Mouse (Mus musculus): Measurements from ENCODE around the gene Tcf25.
"Not testable (repeated sequence)": the region's sequence is repeated elsewhere in the genome, so short reads cannot be mapped to it uniquely, and the experiment has no call there.

Tcf25 gene

GRCm38 (mm10) chr8:123428939-123429721 lies 55.6 kb downstream of the Tcf25 start:
- DNase-seq (ENCODE audit: low read depth, low spot score) = no peak

GRCm38 (mm10) chr8:123429722-123430013 lies 56.1 kb downstream of the Tcf25 start:
- DNase-seq (ENCODE audit: low read depth, low spot score) = not testable (repeated sequence)

GRCm38 (mm10) chr8:123430936-123431335 lies 57.4 kb downstream of the Tcf25 start:
- not testable (repeated sequence) for DNase-seq (ENCODE audit: low read depth, low spot score)

GRCm38 (mm10) chr8:123431616-123432365 lies 58.2 kb downstream of the Tcf25 start:
- DNase-seq (ENCODE audit: low read depth, low spot score) = no peak

- no peak for DNase-seq (ENCODE audit: low read depth, low spot score)
Observed at GRCm38 (mm10) chr8:123432381-123432780, 58.8 kb downstream of the Tcf25 start.

- not testable (repeated sequence) for DNase-seq (ENCODE audit: low read depth, low spot score)
Observed at GRCm38 (mm10) chr8:123433241-123433974, 59.9 kb downstream of the Tcf25 start.

GRCm38 (mm10) chr8:123441788-123442187 lies 68.2 kb downstream of the Tcf25 start:
- no peak for DNase-seq (ENCODE audit: low read depth, low spot score)

GRCm38 (mm10) chr8:123442351-123442750 lies 68.8 kb downstream of the Tcf25 start:
- no peak for DNase-seq (ENCODE audit: low read depth, low spot score)

- DNase-seq (ENCODE audit: low read depth, low spot score) = peak; percentile 64
Observed at GRCm38 (mm10) chr8:123442871-123443575, 69.5 kb downstream of the Tcf25 start.

GRCm38 (mm10) chr8:123443576-123443921 lies 70.0 kb downstream of the Tcf25 start:
- no peak for DNase-seq (ENCODE audit: low read depth, low spot score)

GRCm38 (mm10) chr8:123444131-123444530 lies 70.6 kb downstream of the Tcf25 start:
- DNase-seq (ENCODE audit: low read depth, low spot score) = no peak

- DNase-seq (ENCODE audit: low read depth, low spot score) = no peak
Observed at GRCm38 (mm10) chr8:123445981-123446380, 72.4 kb downstream of the Tcf25 start.

- no peak for DNase-seq (ENCODE audit: low read depth, low spot score)
Observed at GRCm38 (mm10) chr8:123446799-123447198, 73.2 kb downstream of the Tcf25 start.

GRCm38 (mm10) chr8:123450783-123451182 lies 77.2 kb downstream of the Tcf25 start:
- no peak for DNase-seq (ENCODE audit: low read depth, low spot score)

- DNase-seq (ENCODE audit: low read depth, low spot score) = not testable (repeated sequence)
Observed at GRCm38 (mm10) chr8:123451747-123452146, 78.2 kb downstream of the Tcf25 start.

- DNase-seq (ENCODE audit: low read depth, low spot score) = no peak
Observed at GRCm38 (mm10) chr8:123452149-123452548, 78.6 kb downstream of the Tcf25 start.

- no peak for DNase-seq (ENCODE audit: low read depth, low spot score)
Observed at GRCm38 (mm10) chr8:123453291-123453690, 79.7 kb downstream of the Tcf25 start.
